Mouse (Mus musculus) erythroblast, adult 5-6 weeks (primary cell): Measurements from ENCODE around the gene Lrrc39. TPM values are rescaled to one million over a fixed set of nuclear protein-coding genes. Genes with fewer than 3 reads are reported as not detected.

Experiments
- ATAC-seq: replicated peaks from 2 replicates; pipeline ENCODE4 v1.8.0; 2016; ENCODE audit warnings: moderate number of reproducible peaks, mild to moderate bottlenecking, moderate TSS enrichment, inconsistent platforms; ENCODE audit not compliant: poor library complexity, low FRiP score, severe bottlenecking
- total RNA-seq, 2 experiments: library from RNA; stranded (forward) in 1 of 2; stranded (reverse) in 1 of 2; fragments of 150-400 nt in 1 of 2; fragments of 200-764, 138-1000 nt in 1 of 2; gene quantifications; 2 replicates each; pipeline versions ENCODE4 v1.2.3 to v1.2.4; 2015 to 2017; ENCODE audit warnings: low replicate concordance in 2 of 2

The Lrrc39 gene
- total RNA-seq, 2 experiments from 2014 or later: 1.5 to 14.0 TPM

DNA sequence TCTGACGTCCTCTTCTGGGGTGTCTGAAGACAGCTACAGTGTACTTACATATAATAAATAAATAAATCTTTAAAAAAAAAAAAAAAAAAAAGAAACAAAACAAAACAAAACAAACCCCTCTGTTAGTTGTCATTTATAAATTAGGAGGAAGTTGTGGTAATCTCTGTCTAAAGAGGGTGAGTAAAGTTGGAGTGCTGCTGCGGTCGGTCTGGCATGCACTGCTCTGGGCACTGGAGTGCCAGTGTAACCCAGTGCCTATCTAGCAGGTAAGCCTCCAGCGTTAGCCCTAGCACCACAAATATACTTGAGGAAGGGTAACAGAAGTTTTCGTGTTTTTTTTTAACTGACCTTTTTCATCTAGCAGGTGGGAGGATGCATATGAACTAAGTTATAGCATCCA, 38.2 kb downstream of the Lrrc39 start:
- no peak for ATAC-seq

DNA sequence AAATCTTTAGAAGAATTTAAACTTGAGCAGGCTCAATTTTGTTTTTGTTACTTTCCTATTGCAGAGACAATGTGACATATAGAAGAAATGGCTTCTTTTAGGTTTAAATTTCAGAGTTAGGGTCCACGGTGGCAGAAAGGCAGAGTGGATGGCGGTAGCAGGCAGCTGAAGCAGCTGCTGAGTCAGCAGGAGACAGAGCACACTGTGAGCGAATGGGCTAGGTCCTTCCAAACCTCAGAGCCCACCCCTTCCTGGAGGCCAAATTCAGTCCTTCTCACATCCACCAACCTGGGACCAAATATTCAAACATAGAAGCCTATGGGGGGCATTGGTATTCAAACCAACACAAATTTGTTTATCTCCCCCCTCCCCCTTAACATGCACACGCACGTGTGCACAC, 39.0 kb downstream of the Lrrc39 start:
- ATAC-seq: no peak

DNA sequence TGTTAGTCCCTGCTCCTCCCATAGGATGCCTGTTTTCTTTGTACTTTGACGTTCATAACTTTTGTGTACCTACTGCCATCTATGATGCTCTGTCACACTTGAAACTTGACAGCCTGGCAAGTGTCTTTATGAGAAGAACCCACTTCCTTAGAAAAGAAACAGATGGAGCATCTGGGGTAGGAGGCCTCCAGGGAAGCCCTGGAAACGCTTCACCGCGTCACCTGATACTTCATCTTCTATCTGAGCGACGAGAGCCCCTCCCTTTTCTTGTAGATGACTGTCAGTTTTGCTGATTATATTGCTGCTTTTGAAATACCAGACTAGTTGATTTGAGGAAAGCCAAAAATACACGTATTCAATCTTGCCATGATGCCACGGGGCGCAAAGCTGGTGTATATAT, 41.8 kb downstream of the Lrrc39 start:
- ATAC-seq: no peak

DNA sequence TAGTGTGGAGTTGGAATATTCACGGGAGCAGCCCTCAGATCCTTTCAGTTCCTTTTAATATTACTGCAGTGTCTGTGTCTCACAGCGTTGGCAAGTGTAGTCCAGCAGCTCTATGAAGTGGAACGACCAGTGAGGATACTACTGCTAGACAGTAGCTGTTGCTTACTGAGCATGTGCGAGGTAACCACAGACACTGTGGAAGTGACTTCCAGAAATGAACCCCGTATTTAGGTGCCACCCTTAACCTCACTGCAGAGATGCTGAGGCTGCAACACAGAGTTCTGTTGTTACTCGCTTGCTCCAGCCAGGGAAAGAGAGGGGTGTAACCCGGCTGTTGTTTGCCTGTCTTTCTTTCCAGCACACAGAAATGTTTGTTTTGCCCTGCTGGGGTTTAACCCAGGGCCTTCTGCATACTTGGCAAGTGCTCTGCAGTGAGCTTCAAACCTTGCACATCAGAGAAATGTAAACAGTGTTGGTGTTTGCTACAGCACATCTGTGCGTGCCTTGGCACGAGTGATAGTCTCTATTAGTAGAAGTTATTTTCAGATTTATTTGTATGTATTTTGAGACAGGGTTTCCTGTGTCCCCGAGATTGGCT, 51.6 kb downstream of the Lrrc39 start, which contains the start of gene Trmt13:
Gene Trmt13, minus strand, starts transcription at position 293 of the 598 bp plus-strand sequence.
- ATAC-seq: no peak

DNA sequence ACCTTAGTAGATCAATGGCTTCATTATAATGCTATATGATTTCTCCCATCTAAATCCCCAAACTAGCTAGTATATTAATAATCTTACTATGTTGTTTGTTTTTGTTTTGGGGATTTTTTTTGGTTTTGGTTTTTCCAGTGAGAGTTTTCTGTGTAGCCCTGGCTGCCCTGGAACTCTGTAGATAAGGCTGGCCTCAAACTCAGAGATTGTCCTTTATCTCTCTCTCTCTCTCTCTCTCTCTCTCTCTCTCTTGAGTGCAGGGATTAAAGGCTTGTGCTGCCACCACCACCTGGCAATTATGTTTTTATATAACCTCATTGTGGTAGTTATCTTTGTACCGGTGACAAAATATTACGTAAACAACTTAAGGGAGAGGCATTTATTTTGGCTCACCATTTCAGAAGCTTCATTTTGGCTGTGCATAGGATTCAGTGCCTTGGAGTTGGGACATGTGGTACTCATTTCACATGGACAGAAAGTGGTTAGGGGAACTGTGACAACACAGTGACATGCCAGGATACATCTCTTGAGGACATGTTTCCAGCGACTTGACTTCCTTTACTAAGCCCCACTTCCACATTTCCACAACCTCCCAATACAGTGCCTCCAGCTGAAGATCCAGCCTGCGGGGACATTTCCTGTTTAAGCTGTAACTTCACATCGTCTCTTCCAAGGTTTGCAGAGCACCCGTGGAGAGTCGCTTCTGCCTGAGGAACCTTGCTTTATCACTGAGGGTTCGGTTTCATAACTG, 52.7 kb downstream of the Lrrc39 start:
- ATAC-seq: no peak

DNA sequence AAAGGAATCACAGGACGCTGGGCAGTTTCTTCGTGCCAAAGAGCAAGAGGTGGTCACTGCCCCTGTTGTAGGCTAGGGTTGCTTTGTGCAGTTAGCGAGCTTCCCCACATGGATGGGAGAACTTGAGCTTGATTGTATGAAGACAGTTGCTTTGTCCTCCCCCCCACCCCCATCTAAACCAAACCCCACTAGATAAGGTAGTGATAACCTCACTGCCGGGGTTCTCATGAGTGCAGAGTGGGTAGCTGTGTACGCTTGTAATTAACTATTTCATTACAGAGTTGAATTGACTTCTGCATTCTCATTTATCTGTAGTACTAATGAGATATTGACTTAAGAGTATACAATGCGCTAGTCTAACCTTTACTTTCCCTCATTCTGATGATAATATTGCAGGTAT, 56.1 kb downstream of the Lrrc39 start:
- ATAC-seq: no peak

DNA sequence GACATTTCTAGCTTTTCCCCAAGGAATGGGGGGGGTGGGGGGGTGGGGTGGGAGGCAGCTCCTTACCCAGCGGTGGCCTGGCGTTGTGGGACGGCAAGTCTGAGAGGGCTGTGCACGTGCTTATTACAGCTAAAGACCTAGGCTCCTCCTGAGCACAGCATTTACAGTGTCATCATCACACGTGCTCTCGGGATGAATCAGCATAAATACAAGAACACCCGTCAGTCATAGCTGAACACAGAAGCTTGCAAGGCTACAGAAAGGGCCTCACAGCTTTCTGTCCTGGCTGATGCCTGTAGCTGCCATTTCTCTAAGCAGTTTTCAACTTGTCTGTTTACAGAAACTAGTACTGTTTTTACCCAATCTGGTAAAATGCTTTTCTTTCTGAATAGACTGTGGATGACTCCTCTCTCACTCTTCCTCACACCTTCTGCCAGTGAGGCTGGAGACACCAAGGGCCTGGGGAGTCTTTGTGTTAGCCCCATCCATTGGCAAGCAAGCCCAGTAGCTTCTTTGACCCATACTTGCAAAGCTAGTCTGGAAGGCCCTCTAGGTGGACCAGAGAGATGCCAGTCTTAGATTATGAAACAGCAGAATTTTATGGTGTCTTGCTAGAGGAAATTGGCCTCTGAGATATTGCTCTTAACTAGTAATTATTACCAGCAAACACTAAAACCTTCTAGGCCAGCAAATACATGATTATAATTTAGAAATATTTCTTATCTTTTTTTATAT, 58.0 kb downstream of the Lrrc39 start:
- ATAC-seq: peak; percentile 97

DNA sequence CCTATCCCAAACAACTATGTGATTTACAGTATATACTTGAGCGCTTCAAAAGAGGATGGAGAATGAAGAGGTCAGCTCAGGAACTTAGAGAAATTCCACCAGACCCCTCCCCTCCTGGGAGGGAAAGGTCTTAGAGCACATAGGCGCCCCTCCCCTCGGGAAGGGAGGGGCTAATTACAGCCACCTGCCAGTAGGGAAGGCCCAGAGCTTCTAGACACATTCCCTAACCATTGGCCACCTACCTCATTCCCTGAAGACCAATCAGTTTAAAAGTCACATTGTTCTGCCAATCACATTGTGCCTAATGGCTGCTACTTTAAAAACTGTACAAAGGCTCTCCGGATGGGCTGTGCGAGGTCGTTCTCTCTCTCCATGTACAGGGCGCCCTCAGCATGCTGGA, 59.9 kb downstream of the Lrrc39 start:
- no peak for ATAC-seq

DNA sequence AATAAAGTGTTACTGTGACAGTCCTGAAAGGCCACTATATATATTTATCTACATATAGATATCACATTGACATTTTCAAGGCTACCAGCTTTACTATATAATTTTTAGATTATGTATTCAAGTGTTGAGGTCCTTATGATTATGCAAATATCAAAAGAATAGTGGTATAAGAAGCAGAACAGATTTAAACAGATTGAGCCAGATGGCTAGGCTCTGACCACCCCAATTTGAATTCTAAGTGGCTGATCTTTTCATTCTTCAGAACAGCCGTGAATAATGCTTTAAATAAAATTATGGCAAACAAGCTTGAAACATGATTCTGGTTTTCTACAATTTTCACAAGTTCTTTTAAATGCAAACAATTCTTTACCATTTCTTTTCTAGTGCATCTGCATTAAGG, 68.7 kb downstream of the Lrrc39 start:
- no peak for ATAC-seq

Other genes starting within 250 kb of the Lrrc39 start
- gene Cdc14a, start 138.9 kb upstream of the Lrrc39 start, total RNA-seq (2015; ENCODE audit: low replicate concordance): 16.1 and 16.9 TPM in 2 replicates
- gene Cdc14a, start 138.9 kb upstream of the Lrrc39 start, total RNA-seq (2017; ENCODE audit: low replicate concordance): 18.0 and 19.7 TPM in 2 replicates
- 1.5 and 13.6 TPM in 2 replicates for gene Rtca, start 54.8 kb upstream of the Lrrc39 start, total RNA-seq (2015; ENCODE audit: low replicate concordance)
- gene Rtca, start 54.8 kb upstream of the Lrrc39 start, total RNA-seq (2017; ENCODE audit: low replicate concordance): 5.6 and 5.8 TPM in 2 replicates
- gene Dbt, start 49.9 kb upstream of the Lrrc39 start, total RNA-seq (2015; ENCODE audit: low replicate concordance): 3.3 and 7.9 TPM in 2 replicates
- gene Dbt, start 49.9 kb upstream of the Lrrc39 start, total RNA-seq (2017; ENCODE audit: low replicate concordance): 3.3 and 10.1 TPM in 2 replicates
- 10.7 and 16.3 TPM in 2 replicates for gene Sass6, start 32.0 kb downstream of the Lrrc39 start, total RNA-seq (2015; ENCODE audit: low replicate concordance)
- 19.8 and 31.5 TPM in 2 replicates for gene Sass6, start 32.0 kb downstream of the Lrrc39 start, total RNA-seq (2017; ENCODE audit: low replicate concordance)
- gene Trmt13, start 51.6 kb downstream of the Lrrc39 start, total RNA-seq (2015; ENCODE audit: low replicate concordance): 0.38 and 13.2 TPM in 2 replicates
- 10.1 and 10.7 TPM in 2 replicates for gene Trmt13, start 51.6 kb downstream of the Lrrc39 start, total RNA-seq (2017; ENCODE audit: low replicate concordance)
- gene Mfsd14a, start 99.7 kb downstream of the Lrrc39 start, total RNA-seq (2015; ENCODE audit: low replicate concordance): 27.6 and 28.4 TPM in 2 replicates
- 12.5 and 16.7 TPM in 2 replicates for gene Mfsd14a, start 99.7 kb downstream of the Lrrc39 start, total RNA-seq (2017; ENCODE audit: low replicate concordance)
- not detected in 2 replicates for gene Gm43191, start 118.3 kb downstream of the Lrrc39 start, total RNA-seq (2015; ENCODE audit: low replicate concordance)
- gene Gm43191, start 118.3 kb downstream of the Lrrc39 start, total RNA-seq (2017; ENCODE audit: low replicate concordance): 3.5 TPM in 1 of 2 replicates, not detected in the other
- 10.7 and 21.3 TPM in 2 replicates for gene Slc35a3, start 149.9 kb downstream of the Lrrc39 start, total RNA-seq (2015; ENCODE audit: low replicate concordance)
- 16.0 and 17.1 TPM in 2 replicates for gene Slc35a3, start 149.9 kb downstream of the Lrrc39 start, total RNA-seq (2017; ENCODE audit: low replicate concordance)
- 3.3 and 4.4 TPM in 2 replicates for gene Agl, start 245.2 kb downstream of the Lrrc39 start, total RNA-seq (2015; ENCODE audit: low replicate concordance)
- gene Agl, start 245.2 kb downstream of the Lrrc39 start, total RNA-seq (2017; ENCODE audit: low replicate concordance): 3.9 and 4.2 TPM in 2 replicates